Mouse (Mus musculus) C2C12 (cell line): ENCODE measurements around the gene Ggn.

Source experiments
- CEBPB ChIP-seq: IDR thresholded peaks from one replicate; pipeline ENCODE4 v1.6.1; 2011; ENCODE audit warnings: low read depth, mild to moderate bottlenecking, control low read depth, moderate library complexity
- CTCF ChIP-seq: IDR thresholded peaks from one replicate; pipeline ENCODE4 v1.5.1; 2011; ENCODE audit not compliant: control insufficient read depth, insufficient read depth, insufficient read length
- FOSL1 ChIP-seq: IDR thresholded peaks from one replicate; pipeline ENCODE4 v1.8.0; 2011; ENCODE audit warnings: mild to moderate bottlenecking, low read length; ENCODE audit not compliant: poor library complexity, insufficient read depth, severe bottlenecking
- MAX ChIP-seq: IDR thresholded peaks from one replicate; pipeline ENCODE4 v1.6.1; 2011; ENCODE audit warnings: mild to moderate bottlenecking, control low read depth
- MYOD1 ChIP-seq: IDR thresholded peaks from one replicate; pipeline ENCODE4 v1.6.1; 2011; ENCODE audit warnings: low read depth; ENCODE audit not compliant: control insufficient read depth, insufficient read length
- MYOG ChIP-seq: IDR thresholded peaks from one replicate; pipeline ENCODE4 v1.6.1; 2011; ENCODE audit not compliant: control insufficient read depth, insufficient read length; ENCODE audit errors: extremely low read depth
- USF1 ChIP-seq: IDR thresholded peaks from one replicate; pipeline ENCODE4 v1.6.1; 2011; ENCODE audit warnings: low read depth, mild to moderate bottlenecking, control low read depth, moderate library complexity

DNA sequence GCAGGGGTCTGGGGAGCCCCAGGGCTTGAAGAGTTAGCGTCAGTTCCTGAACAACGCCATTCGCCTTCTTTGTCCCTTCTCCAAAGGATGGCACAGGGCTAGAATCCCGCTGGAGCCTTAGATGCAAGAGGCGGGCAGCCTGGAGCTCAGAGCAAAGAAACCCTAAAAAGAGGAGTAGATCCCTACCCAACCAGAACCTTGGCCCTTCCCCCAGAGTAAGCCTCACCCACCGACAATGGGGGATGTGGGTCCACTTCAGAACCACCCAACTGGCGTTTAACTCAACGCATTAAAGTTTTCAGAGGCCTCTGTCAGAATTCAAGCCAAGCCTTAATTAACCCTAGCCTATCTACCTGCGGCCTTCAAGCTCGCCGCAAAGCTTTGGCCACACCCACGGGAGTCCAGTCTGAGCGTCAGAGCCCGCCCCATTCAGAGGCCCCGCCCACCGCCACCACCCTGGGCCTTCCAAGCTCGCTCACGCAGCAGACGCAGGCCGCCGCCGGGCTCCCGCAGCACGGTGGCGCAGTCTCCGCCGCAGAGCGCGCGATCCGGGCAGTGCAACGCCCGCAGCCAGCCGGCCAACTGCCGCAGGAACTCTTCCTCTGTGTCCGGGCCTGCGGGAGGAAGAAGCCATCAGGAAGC is 14.7 kb upstream of the Ggn start:
- TF ChIP-seq FOSL1, result no peak
- TF ChIP-seq CTCF, result peak; percentile 29
- TF ChIP-seq MYOG, result no peak
- no peak for TF ChIP-seq CEBPB
- TF ChIP-seq MAX, result no peak
- TF ChIP-seq USF1, result no peak
- TF ChIP-seq MYOD1, result no peak
